ENCODE assay signal across 26 mouse cellular contexts in genomic region chr3:144284326-144284725, GRCm38 (mm10).
DNase-seq lines count a peak whose midpoint lies in the region; ATAC-seq and TF ChIP-seq lines count a peak whose summit lies in the region.
"Had no signal": no experiment of that assay in that cellular context is flagged by ENCODE, and none has a peak within 500 bp of the region (broad histone marks: within the 10 kb centered on the region; RNA-seq: fewer than 3 reads in every experiment).

No protein-coding gene starts in this region.

- no peak for TF ChIP-seq CTCF in liver, adult 2 months (IDR thresholded peaks at IDR 0.05; ENCODE audit: low read depth, low read length)

- no peaks in the 10 kb centered on the region for H3K27me3 ChIP-seq in liver, adult 2 months (ENCODE audit: control insufficient read depth, insufficient read depth, low read length)
- no peaks in the 10 kb centered on the region for H3K27me3 ChIP-seq in liver, embryonic 11.5 days (replicated peaks; ENCODE audit: control insufficient read depth, insufficient read depth, low read length)
- H3K27me3 ChIP-seq: CH12.LX; embryonic facial prominence, embryonic 12.5 days; forebrain, embryonic 13.5 days; forebrain, embryonic 15.5 days; Patski had no signal

- no peaks in the 10 kb centered on the region for H3K79me2 ChIP-seq in liver, adult 2 months (ENCODE audit: control insufficient read depth, insufficient read depth, low read length)

- no peak overlapping the region for H3K9ac ChIP-seq in liver, adult 2 months (ENCODE audit: low read depth, low read length)
- H3K9ac ChIP-seq in liver, embryonic 11.5 days (ENCODE audit: low read depth, low read length), result no peak overlapping the region
- H3K9ac ChIP-seq: embryonic facial prominence, embryonic 12.5 days; forebrain, embryonic 13.5 days; forebrain, embryonic 15.5 days had no signal

- WGBS in liver, adult 2 months, result 90% methylated on average over 3 of the region's 3 CpGs
- 73% methylated on average over 3 of the region's 3 CpGs for WGBS in liver, embryonic 11.5 days

- no peak overlapping the region for H3K4me2 ChIP-seq in liver, embryonic 11.5 days
- H3K4me2 ChIP-seq: embryonic facial prominence, embryonic 12.5 days; forebrain, embryonic 13.5 days; forebrain, embryonic 15.5 days had no signal

- no peaks in the 10 kb centered on the region for H3K9me3 ChIP-seq in liver, embryonic 11.5 days (ENCODE audit: control insufficient read depth, low read length)
- H3K9me3 ChIP-seq: embryonic facial prominence, embryonic 10.5 days; embryonic facial prominence, embryonic 12.5 days; forebrain, embryonic 13.5 days; forebrain, embryonic 15.5 days; G1E had no signal

- H3K4me1 ChIP-seq in liver, adult 2 months (ENCODE audit: control insufficient read depth, insufficient read depth, low read length), result peaks cover 11% of the 10 kb centered on the region
- no peaks in the 10 kb centered on the region for H3K4me1 ChIP-seq in liver, embryonic 11.5 days (replicated peaks; ENCODE audit: control insufficient read depth, insufficient read depth, low read length)
- H3K4me1 ChIP-seq: embryonic facial prominence, embryonic 12.5 days; forebrain, embryonic 15.5 days had no signal

- H3K4me3 ChIP-seq in liver, adult 2 months (ENCODE audit: insufficient read depth, low read depth, low read length), result no peak overlapping the region
- H3K4me3 ChIP-seq in liver, embryonic 11.5 days (ENCODE audit: low read depth, low read length), result no peak overlapping the region
- H3K4me3 ChIP-seq: embryonic facial prominence, embryonic 10.5 days; embryonic facial prominence, embryonic 12.5 days; forebrain, embryonic 13.5 days; forebrain, embryonic 15.5 days had no signal

- H3K36me3 ChIP-seq in liver, adult 2 months (ENCODE audit: control insufficient read depth, insufficient read depth, low read length), result no peaks in the 10 kb centered on the region
- H3K36me3 ChIP-seq in liver, embryonic 11.5 days (ENCODE audit: control insufficient read depth, insufficient read depth, low read length), result no peaks in the 10 kb centered on the region
- H3K36me3 ChIP-seq: embryonic facial prominence, embryonic 10.5 days; embryonic facial prominence, embryonic 12.5 days; forebrain, embryonic 15.5 days; G1E had no signal

- no peak overlapping the region for H3K27ac ChIP-seq in liver, adult 2 months (replicated peaks; ENCODE audit: insufficient read depth, low read depth, low read length)
- no peak overlapping the region for H3K27ac ChIP-seq in liver, embryonic 11.5 days (ENCODE audit: low read depth, low read length)
- H3K27ac ChIP-seq: embryonic facial prominence, embryonic 10.5 days; embryonic facial prominence, embryonic 12.5 days; forebrain, embryonic 13.5 days; forebrain, embryonic 15.5 days had no signal

- no peak for TF ChIP-seq POLR2A in liver, adult 2 months (IDR thresholded peaks at IDR 0.05; ENCODE audit: extremely low read depth, insufficient read depth, low read length)

- no peak for ATAC-seq in liver, embryonic 11.5 days (replicated peaks; ENCODE audit: low FRiP score)
- peak; percentile 50 for ATAC-seq in megakaryocyte progenitor cell, adult 5-6 weeks (replicated peaks; ENCODE audit: poor library complexity)
- ATAC-seq: activated CD4-positive, CD25-positive, alpha-beta regulatory T cell, adult 4 months; CD4-positive, CD25-positive, alpha-beta regulatory T cell, adult 4 months; forebrain, embryonic 13.5 days; forebrain, embryonic 15.5 days; Patski had no signal

- peak; percentile 79 for DNase-seq in heart, adult 11 months
- DNase-seq in heart, adult 8-10 months (ENCODE audit: low spot score), result no peak
- peak; percentile 22 for DNase-seq in liver, adult 2 months (ENCODE audit: extremely low read depth, low read depth, low spot score)
- DNase-seq in liver, embryonic 11.5 days (ENCODE audit: low spot score), result no peak
- peak; percentile 34 for DNase-seq in adipocyte (ENCODE audit: low spot score)
- DNase-seq in thymus, adult 18-20 months, result no peak
- DNase-seq: adrenal gland, adult 2 months; adrenal gland, postnatal 10 days; adrenal gland, postnatal 25 days; B cell, adult 2 months; cerebellum, adult 11 months; cerebellum, adult 18-20 months; cerebellum, adult 8-10 months; cerebellum, adult 9-11 months; cerebellum, postnatal 14 days; cerebellum, postnatal 36 days had no signal

Comparison
In these comparisons a context has a peak if more than half of its experiments do, and no peak if none do; other contexts are left out.
1. DNase-seq: peak in heart, adult 11 months (single experiment), liver, adult 2 months (single experiment) and adipocyte (single experiment); none in heart, adult 8-10 months (single experiment), liver, embryonic 11.5 days (single experiment) and thymus, adult 18-20 months (0 of 2).